Mouse (Mus musculus) limb, embryonic 15.5 days (tissue): ENCODE measurements around the gene Ttc27. TPM values are rescaled to one million over a fixed set of nuclear protein-coding genes. Genes with fewer than 3 reads are reported as not detected.
A peak's percentile ranks its signal among the peaks of the same experiment; 100 is the strongest.

ENCODE experiments used
- ATAC-seq: fragments of 200-750 bp; cut with Nextera tagmentation; 2 replicates; pipeline ENCODE4 v1.8.0; 2017; ENCODE audit warnings: low read depth, moderate TSS enrichment; ENCODE audit not compliant: insufficient number of reproducible peaks, low FRiP score, low TSS enrichment
- H3K27ac ChIP-seq: fragments of 300-500 bp; sonication (generic); 2 replicates; pipeline ENCODE4 v1.5.1; 2015; ENCODE audit warnings: moderate library complexity, mild to moderate bottlenecking, inconsistent platforms
- H3K27me3 ChIP-seq: fragments of 300-500 bp; sonication (generic); 2 replicates; pipeline ENCODE4 v1.6.1; 2015; ENCODE audit warnings: inconsistent platforms
- H3K36me3 ChIP-seq: fragments of 300-500 bp; sonication (generic); 2 replicates; pipeline ENCODE4 v1.6.1; 2015; ENCODE audit warnings: inconsistent platforms
- H3K4me1 ChIP-seq: fragments of 300-500 bp; sonication (generic); 2 replicates; pipeline ENCODE4 v1.6.1; 2015; ENCODE audit warnings: inconsistent platforms
- H3K4me2 ChIP-seq: fragments of 300-500 bp; sonication (generic); 2 replicates; pipeline ENCODE4 v1.6.1; 2015; ENCODE audit warnings: mild to moderate bottlenecking, inconsistent platforms
- H3K4me3 ChIP-seq: fragments of 300-500 bp; sonication (generic); 2 replicates; pipeline ENCODE4 v1.5.1; 2015; ENCODE audit warnings: mild to moderate bottlenecking, inconsistent platforms
- H3K9ac ChIP-seq: fragments of 300-500 bp; sonication (generic); 2 replicates; pipeline ENCODE4 v1.6.1; 2015; ENCODE audit warnings: inconsistent platforms
- H3K9me3 ChIP-seq: fragments of 300-500 bp; sonication (generic); 2 replicates; pipeline ENCODE4 v1.6.1; 2016; ENCODE audit warnings: inconsistent platforms
- WGBS: fragments of 180-500 bp; shearing (Covaris S2); methylation state at CpG from one replicate; pipeline ENCODE4 v1.1.7; 2015; 5-methylcytosine and 5-hydroxymethylcytosine counted together
- polyA plus RNA-seq: library from polyadenylated mRNA; unstranded; fragments of >200 nt; fragmentation: Nextera tagmentation; extraction: Ambion mirVana; gene quantifications from 2 replicates; pipeline ENCODE4 v1.2.1, GENCODE M21; 2015

The Ttc27 gene
- polyA plus RNA-seq, 1 experiment from 2014 or later = 20.2 TPM

GRCm38 (mm10) chr17:74846031-74846891, 128.7 kb downstream of the Ttc27 start:
- WGBS = 36% methylated on average over 10 of the region's 10 CpGs
- H3K4me2 ChIP-seq = no peak overlapping the region
- no peak overlapping the region for H3K9ac ChIP-seq
- peak overlapping the region; percentile 80 for H3K27ac ChIP-seq
- no peak overlapping the region for H3K4me3 ChIP-seq
- H3K27me3 ChIP-seq = no peaks in the 10 kb centered on the region
- H3K36me3 ChIP-seq = no peaks in the 10 kb centered on the region
- no peaks in the 10 kb centered on the region for H3K9me3 ChIP-seq
- ATAC-seq = peak; percentile 79
- H3K4me1 ChIP-seq = peaks cover 13% of the 10 kb centered on the region

GRCm38 (mm10) chr17:74850216-74850615, 132.7 kb downstream of the Ttc27 start:
- no peak for ATAC-seq
- Histone ChIP-seq H3K4me2 (no peak overlapping the region), H3K36me3 (no peaks in the 10 kb centered on the region), H3K9ac (no peak overlapping the region), H3K9me3 (no peaks in the 10 kb centered on the region), H3K4me3 (no peak overlapping the region), H3K27ac (no peak overlapping the region), H3K4me1 (peaks cover 13% of the 10 kb centered on the region), H3K27me3 (no peaks in the 10 kb centered on the region)
- WGBS = 90% methylated on average over 3 of the region's 3 CpGs

- no peak overlapping the region for H3K4me2 ChIP-seq
- no peak for ATAC-seq
- no peak overlapping the region for H3K9ac ChIP-seq
- H3K27ac ChIP-seq = no peak overlapping the region
- H3K4me1 ChIP-seq = no peaks in the 10 kb centered on the region
- H3K36me3 ChIP-seq = no peaks in the 10 kb centered on the region
- WGBS = 89% methylated on average over 2 of the region's 2 CpGs
- no peaks in the 10 kb centered on the region for H3K9me3 ChIP-seq
- H3K4me3 ChIP-seq = no peak overlapping the region
- no peaks in the 10 kb centered on the region for H3K27me3 ChIP-seq
Observed at GRCm38 (mm10) chr17:74859298-74859697, 141.8 kb downstream of the Ttc27 start.

GRCm38 (mm10) chr17:74860180-74860993, 142.9 kb downstream of the Ttc27 start:
- no peak overlapping the region for H3K27ac ChIP-seq
- H3K4me2 ChIP-seq = no peak overlapping the region
- WGBS = 69% methylated on average over 17 of the region's 17 CpGs
- ATAC-seq = no peak
- H3K9me3 ChIP-seq = no peaks in the 10 kb centered on the region
- no peak overlapping the region for H3K4me3 ChIP-seq
- H3K27me3 ChIP-seq = no peaks in the 10 kb centered on the region
- H3K4me1 ChIP-seq = no peaks in the 10 kb centered on the region
- no peaks in the 10 kb centered on the region for H3K36me3 ChIP-seq
- H3K9ac ChIP-seq = no peak overlapping the region

GRCm38 (mm10) chr17:74863845-74864244, 146.3 kb downstream of the Ttc27 start:
- H3K36me3 ChIP-seq = no peaks in the 10 kb centered on the region
- no peaks in the 10 kb centered on the region for H3K9me3 ChIP-seq
- H3K27ac ChIP-seq = no peak overlapping the region
- no peak for ATAC-seq
- H3K4me1 ChIP-seq = peaks cover 32% of the 10 kb centered on the region
- H3K4me3 ChIP-seq = no peak overlapping the region
- H3K4me2 ChIP-seq = no peak overlapping the region
- no peak overlapping the region for H3K9ac ChIP-seq
- 85% methylated on average over 5 of the region's 5 CpGs for WGBS
- no peaks in the 10 kb centered on the region for H3K27me3 ChIP-seq

GRCm38 (mm10) chr17:74864790-74865548, 147.4 kb downstream of the Ttc27 start:
- Histone ChIP-seq H3K4me1 (peaks cover 42% of the 10 kb centered on the region), H3K9ac (no peak overlapping the region), H3K27me3 (no peaks in the 10 kb centered on the region), H3K9me3 (no peaks in the 10 kb centered on the region), H3K27ac (no peak overlapping the region), H3K4me2 (no peak overlapping the region), H3K4me3 (no peak overlapping the region), H3K36me3 (no peaks in the 10 kb centered on the region)
- ATAC-seq = no peak
- WGBS = 79% methylated on average over 10 of the region's 10 CpGs

GRCm38 (mm10) chr17:74865694-74866564, 148.4 kb downstream of the Ttc27 start:
- no peak for ATAC-seq
- H3K4me1 ChIP-seq = peaks cover 52% of the 10 kb centered on the region
- no peak overlapping the region for H3K9ac ChIP-seq
- peak overlapping the region; percentile 79 for H3K27ac ChIP-seq
- H3K27me3 ChIP-seq = no peaks in the 10 kb centered on the region
- no peaks in the 10 kb centered on the region for H3K36me3 ChIP-seq
- H3K4me2 ChIP-seq = no peak overlapping the region
- no peak overlapping the region for H3K4me3 ChIP-seq
- no peaks in the 10 kb centered on the region for H3K9me3 ChIP-seq
- 59% methylated on average over 16 of the region's 16 CpGs for WGBS

GRCm38 (mm10) chr17:74866565-74867507, 149.3 kb downstream of the Ttc27 start:
- no peak overlapping the region for H3K4me2 ChIP-seq
- H3K27me3 ChIP-seq = no peaks in the 10 kb centered on the region
- H3K4me1 ChIP-seq = peaks cover 53% of the 10 kb centered on the region
- 29% methylated on average over 11 of the region's 11 CpGs for WGBS
- no peak overlapping the region for H3K9ac ChIP-seq
- no peak overlapping the region for H3K4me3 ChIP-seq
- H3K27ac ChIP-seq = peak overlapping the region; percentile 79
- ATAC-seq = peak; percentile 17; the same call in 1 of the 2 replicates
- H3K9me3 ChIP-seq = no peaks in the 10 kb centered on the region
- no peaks in the 10 kb centered on the region for H3K36me3 ChIP-seq

- no peaks in the 10 kb centered on the region for H3K36me3 ChIP-seq
- no peak overlapping the region for H3K4me3 ChIP-seq
- no peak overlapping the region for H3K4me2 ChIP-seq
- H3K9ac ChIP-seq = no peak overlapping the region
- WGBS = 47% methylated on average over 12 of the region's 12 CpGs
- H3K27ac ChIP-seq = no peak overlapping the region
- no peak for ATAC-seq
- no peaks in the 10 kb centered on the region for H3K9me3 ChIP-seq
- no peaks in the 10 kb centered on the region for H3K27me3 ChIP-seq
- peaks cover 53% of the 10 kb centered on the region for H3K4me1 ChIP-seq
Observed at GRCm38 (mm10) chr17:74868185-74868907, 150.8 kb downstream of the Ttc27 start.

- no peak overlapping the region for H3K4me2 ChIP-seq
Observed at GRCm38 (mm10) chr17:74869556-74869955, 152.0 kb downstream of the Ttc27 start.

More at GRCm38 (mm10) chr17:74869556-74869955, 152.0 kb downstream of the Ttc27 start:
- ATAC-seq = no peak
- no peak overlapping the region for H3K9ac ChIP-seq
- no peaks in the 10 kb centered on the region for H3K9me3 ChIP-seq
- no peaks in the 10 kb centered on the region for H3K27me3 ChIP-seq
- H3K4me1 ChIP-seq = peaks cover 53% of the 10 kb centered on the region
- no peak overlapping the region; the same call in 1 of the 2 replicates for H3K27ac ChIP-seq
- H3K4me3 ChIP-seq = no peak overlapping the region
- H3K36me3 ChIP-seq = no peaks in the 10 kb centered on the region
- 38% methylated on average over 8 of the region's 8 CpGs for WGBS
